Mouse (Mus musculus) erythroblast, embryonic 14.5 days (primary cell): Measurements from ENCODE around the gene Slc35f2. TPM values are rescaled to one million over a fixed set of nuclear protein-coding genes. Genes with fewer than 3 reads are reported as not detected.

ENCODE experiments used
- H3K27me3 ChIP-seq: 2 replicates; pipeline ENCODE4 v1.6.1; 2012; ENCODE audit warnings: inconsistent platforms; ENCODE audit not compliant: control insufficient read depth
- H3K36me3 ChIP-seq: 2 replicates; pipeline ENCODE4 v1.6.1; 2012; ENCODE audit warnings: mild to moderate bottlenecking, inconsistent platforms; ENCODE audit not compliant: control insufficient read depth
- H3K4me1 ChIP-seq: 2 replicates; pipeline ENCODE4 v1.6.1; 2012; ENCODE audit warnings: inconsistent platforms; ENCODE audit not compliant: control insufficient read depth
- H3K4me3 ChIP-seq: replicated peaks from 2 replicates; pipeline ENCODE3; 2012; ENCODE audit warnings: moderate library complexity, mild to moderate bottlenecking, inconsistent platforms
- H3K9me3 ChIP-seq: 2 replicates; pipeline ENCODE4 v1.6.1; 2012; ENCODE audit warnings: low read length, inconsistent platforms, mixed read lengths; ENCODE audit not compliant: control insufficient read depth
- GATA1 ChIP-seq: IDR thresholded peaks from 2 replicates; pipeline ENCODE4 v1.6.1; 2012; ENCODE audit warnings: low read length, inconsistent platforms, mixed read lengths
- TAL1 ChIP-seq: IDR thresholded peaks from 3 replicates; pipeline ENCODE4 v1.6.1; 2012; ENCODE audit warnings: low read length, inconsistent platforms, mixed read lengths
- polyA plus RNA-seq: library from polyadenylated mRNA; stranded (reverse); fragments of >175 nt; gene quantifications from 2 replicates; pipeline ENCODE4 v1.2.3, GENCODE M21; 2012

Slc35f2 gene
- not detected in 2 replicates for polyA plus RNA-seq

DNA sequence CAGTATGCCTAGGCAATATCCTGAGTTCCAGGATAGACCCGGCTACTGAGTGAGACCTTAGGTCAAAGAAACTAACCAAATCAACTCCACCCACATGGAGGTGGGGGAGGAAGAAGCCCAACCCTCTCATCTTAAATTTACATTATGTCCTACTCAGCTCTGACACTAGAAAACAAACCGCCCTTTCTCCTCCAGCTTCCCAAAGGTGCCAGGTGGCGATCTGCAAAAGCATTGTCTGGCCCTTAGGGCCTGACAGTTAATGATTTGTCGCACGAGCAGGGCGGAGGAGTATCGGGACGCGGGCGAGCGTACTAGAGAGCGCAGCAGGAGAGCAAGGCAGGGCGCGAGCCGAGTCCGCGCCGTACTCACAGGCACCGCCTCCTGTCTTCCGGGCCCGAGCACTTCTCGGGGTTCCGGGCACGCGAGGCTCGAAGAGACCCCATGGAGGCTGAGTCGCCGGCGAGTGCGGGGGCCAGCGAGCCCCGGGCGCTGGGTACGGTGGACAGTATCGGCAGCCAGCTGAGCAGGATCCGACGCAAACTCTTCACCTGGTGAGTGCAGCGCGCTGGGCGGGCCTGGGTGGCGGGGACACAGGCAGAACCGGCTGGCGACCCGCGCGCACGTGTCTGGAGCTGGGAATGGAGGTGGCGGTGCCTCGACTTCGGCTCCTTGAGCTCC lies at the start of gene Slc35f2:
TSS of gene Slc35f2 (plus strand) at position 195 of the 678 bp plus-strand sequence.
- Histone ChIP-seq H3K4me1 (no peaks in the 10 kb centered on the region; the same call in 1 of the 2 replicates), H3K27me3 (peaks cover 28% of the 10 kb centered on the region), H3K36me3 (no peaks in the 10 kb centered on the region), H3K9me3 (peaks cover 4% of the 10 kb centered on the region), H3K4me3 (peak within 1 kb of the TSS; percentile 39)
- TF ChIP-seq TAL1: no peak
- no peak for TF ChIP-seq GATA1

DNA sequence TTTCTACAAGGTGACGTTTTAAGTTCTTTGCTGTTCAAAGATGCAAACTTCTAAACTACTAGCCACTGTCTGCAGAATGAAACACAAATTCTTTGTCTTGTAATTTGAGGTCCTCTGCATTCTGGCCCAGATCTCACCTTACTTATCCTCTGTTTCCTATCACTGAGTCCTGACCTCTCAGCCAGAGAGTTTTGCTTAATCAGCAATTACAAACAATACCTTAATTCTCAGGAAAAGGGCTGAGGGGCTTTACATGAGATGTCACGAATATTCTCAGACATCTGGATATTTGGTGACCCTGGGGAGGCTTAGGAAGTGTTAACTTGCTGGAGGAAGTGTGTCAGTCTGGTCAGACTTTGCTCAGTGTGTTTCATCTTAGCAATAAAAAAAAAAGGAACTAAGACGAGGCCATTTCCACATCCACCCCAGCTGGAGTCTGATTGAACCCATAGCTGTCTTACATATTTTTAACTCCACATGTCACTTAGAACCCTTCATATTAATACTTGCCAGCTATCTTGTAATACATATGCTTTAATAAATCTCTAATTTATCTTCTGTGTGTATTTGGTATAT lies 30.4 kb upstream of the Slc35f2 start:
- TF ChIP-seq TAL1: no peak
- no peak for TF ChIP-seq GATA1
- H3K9me3 ChIP-seq: no peaks in the 10 kb centered on the region
- H3K4me1 ChIP-seq: no peaks in the 10 kb centered on the region
- H3K27me3 ChIP-seq: no peaks in the 10 kb centered on the region
- no peaks in the 10 kb centered on the region for H3K36me3 ChIP-seq
- H3K4me3 ChIP-seq: no peak overlapping the region

DNA sequence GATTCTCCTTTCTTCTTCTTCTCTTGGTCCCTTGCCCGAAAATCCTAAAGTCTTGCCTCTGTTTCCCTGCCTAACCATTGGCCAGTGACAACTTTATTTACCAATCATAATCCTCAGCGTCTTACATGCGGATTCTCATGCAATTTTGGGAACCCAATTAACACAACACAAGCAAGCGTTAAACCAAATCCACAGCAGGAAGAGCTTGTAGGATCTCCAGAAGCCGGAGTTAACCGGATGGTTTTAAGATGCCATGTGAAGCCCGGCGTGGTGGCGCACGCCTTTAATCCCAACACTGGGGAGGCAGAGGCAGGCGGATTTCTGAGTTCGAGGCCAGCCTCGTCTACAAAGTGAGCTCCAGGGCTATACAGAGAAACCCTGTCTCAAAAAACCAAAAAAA lies 20.9 kb upstream of the Slc35f2 start:
- H3K9me3 ChIP-seq: peaks cover 2% of the 10 kb centered on the region; the same call in 1 of the 2 replicates
- TF ChIP-seq GATA1 (no peak), TAL1 (no peak)
- H3K4me1 ChIP-seq: no peaks in the 10 kb centered on the region
- no peaks in the 10 kb centered on the region for H3K36me3 ChIP-seq
- H3K4me3 ChIP-seq: no peak overlapping the region
- H3K27me3 ChIP-seq: peaks cover under 1% of the 10 kb centered on the region; the same call in 1 of the 2 replicates

DNA sequence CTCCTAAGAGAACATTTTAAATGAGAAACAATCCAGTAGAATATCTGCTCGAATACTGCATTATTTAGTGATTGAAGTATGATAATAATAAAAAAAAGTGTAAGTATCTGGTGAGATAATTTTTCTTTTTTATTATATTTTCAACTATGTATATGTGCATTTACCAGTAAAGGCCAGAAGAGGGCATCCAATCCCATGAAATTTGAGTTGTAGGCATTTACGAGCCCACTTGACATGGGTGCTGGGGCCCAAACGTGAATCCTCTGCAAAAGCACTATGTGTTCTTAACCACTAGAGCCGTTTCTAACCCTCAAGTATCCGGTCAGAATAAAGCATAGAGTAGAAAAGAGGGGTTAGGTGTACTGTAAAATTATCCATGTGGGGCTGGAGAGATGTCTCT lies 20.4 kb upstream of the Slc35f2 start:
- TF ChIP-seq GATA1 (no peak), TAL1 (no peak)
- H3K27me3 ChIP-seq: peaks cover 2% of the 10 kb centered on the region; the same call in 1 of the 2 replicates
- H3K4me3 ChIP-seq: no peak overlapping the region

DNA sequence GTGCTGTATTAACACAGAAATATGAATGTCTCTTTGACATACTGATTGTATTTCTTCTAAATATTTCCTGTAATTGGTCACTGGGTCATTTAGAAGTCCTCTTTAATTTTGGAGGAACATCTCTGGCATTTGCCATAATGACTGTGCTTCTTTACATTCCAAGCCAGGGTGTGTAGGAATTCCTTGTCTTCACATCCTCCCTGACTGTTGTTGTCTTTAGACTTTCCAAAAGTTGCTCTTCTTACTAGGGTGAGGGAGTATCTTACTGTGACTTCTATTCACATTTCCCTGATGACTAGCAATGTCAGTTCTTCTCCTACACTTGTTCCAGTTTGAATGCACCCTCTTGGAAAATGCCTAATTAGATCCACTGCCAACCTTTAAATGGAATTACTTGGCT lies 16.5 kb upstream of the Slc35f2 start:
- H3K36me3 ChIP-seq: no peaks in the 10 kb centered on the region
- no peaks in the 10 kb centered on the region for H3K4me1 ChIP-seq
- H3K4me3 ChIP-seq: no peak overlapping the region
- H3K27me3 ChIP-seq: peaks cover 2% of the 10 kb centered on the region; the same call in 1 of the 2 replicates
- no peaks in the 10 kb centered on the region for H3K9me3 ChIP-seq
- no peak for TF ChIP-seq GATA1
- TF ChIP-seq TAL1: no peak

More for the DNA sequence above, 20.4 kb upstream of the Slc35f2 start:
- Histone ChIP-seq H3K9me3 (peaks cover 2% of the 10 kb centered on the region; the same call in 1 of the 2 replicates), H3K4me1 (no peaks in the 10 kb centered on the region), H3K36me3 (no peaks in the 10 kb centered on the region)

DNA sequence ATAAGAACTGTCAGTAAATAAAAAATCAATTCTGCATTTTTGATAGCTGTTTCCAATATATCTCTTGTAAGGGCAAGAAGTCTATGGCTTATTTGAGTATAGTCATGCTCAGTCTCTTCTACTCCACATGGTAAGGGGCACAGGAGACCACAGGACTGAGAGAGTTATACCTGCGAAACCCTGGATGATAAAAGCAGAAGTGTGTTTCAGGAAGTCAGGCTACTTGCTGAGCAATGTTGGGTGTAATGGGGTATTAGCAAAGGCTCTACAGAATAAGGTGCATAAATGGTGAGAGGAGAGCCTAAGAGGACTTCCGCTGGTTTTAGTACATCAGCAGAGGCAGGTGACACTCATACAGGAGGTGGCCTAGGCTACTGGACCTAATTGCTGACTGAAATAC lies 13.2 kb upstream of the Slc35f2 start:
- no peaks in the 10 kb centered on the region for H3K4me1 ChIP-seq
- peaks cover 2% of the 10 kb centered on the region; the same call in 1 of the 2 replicates for H3K27me3 ChIP-seq
- no peak overlapping the region for H3K4me3 ChIP-seq
- H3K36me3 ChIP-seq: no peaks in the 10 kb centered on the region
- H3K9me3 ChIP-seq: no peaks in the 10 kb centered on the region
- TF ChIP-seq GATA1 (no peak), TAL1 (no peak)

DNA sequence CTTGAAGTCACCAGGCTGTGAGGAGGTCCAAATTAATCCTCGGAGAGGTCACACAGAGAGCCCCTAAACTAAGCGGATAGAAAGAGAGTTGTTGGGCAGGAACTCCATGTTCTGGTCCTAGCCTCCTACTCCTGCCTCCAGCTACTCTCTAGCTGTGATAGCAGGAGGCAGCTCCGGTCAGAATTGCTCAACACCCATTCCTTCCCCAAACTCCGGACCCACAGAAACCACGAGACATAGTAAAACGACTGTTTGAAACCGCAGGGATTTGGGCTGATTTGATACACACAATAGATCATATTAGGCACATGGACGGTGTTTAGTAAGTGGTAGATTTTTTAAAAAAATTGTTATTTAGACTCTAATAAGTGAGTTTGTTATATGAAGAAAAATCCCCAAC lies 6.6 kb upstream of the Slc35f2 start:
- Histone ChIP-seq H3K4me3 (no peak overlapping the region), H3K27me3 (no peaks in the 10 kb centered on the region), H3K36me3 (no peaks in the 10 kb centered on the region), H3K9me3 (peaks cover 4% of the 10 kb centered on the region), H3K4me1 (no peaks in the 10 kb centered on the region)
- no peak for TF ChIP-seq GATA1
- no peak for TF ChIP-seq TAL1

DNA sequence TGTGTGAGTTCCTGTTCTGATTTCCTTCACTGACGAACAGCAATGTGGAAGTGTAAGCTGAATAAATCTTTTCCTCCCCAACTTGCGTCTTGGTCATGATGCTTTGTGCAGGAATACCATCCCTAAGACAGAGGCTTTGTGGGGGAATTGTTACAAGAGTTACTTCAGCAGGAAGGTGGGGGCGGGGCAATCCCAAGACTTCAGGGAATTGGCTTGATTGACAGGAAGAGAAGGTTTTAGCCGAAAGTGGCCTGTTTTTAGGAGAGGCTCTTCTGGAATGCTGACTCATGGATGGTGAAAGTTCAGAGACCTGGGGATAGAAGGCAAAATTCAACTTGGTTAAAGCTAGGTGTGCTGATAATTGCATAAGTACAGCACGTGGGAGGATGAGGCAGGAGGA lies 2.9 kb upstream of the Slc35f2 start:
- TF ChIP-seq TAL1 (no peak), GATA1 (no peak)
- Histone ChIP-seq H3K9me3 (peaks cover 4% of the 10 kb centered on the region), H3K27me3 (peaks cover 28% of the 10 kb centered on the region), H3K4me3 (no peak overlapping the region), H3K4me1 (no peaks in the 10 kb centered on the region; the same call in 1 of the 2 replicates), H3K36me3 (no peaks in the 10 kb centered on the region)

DNA sequence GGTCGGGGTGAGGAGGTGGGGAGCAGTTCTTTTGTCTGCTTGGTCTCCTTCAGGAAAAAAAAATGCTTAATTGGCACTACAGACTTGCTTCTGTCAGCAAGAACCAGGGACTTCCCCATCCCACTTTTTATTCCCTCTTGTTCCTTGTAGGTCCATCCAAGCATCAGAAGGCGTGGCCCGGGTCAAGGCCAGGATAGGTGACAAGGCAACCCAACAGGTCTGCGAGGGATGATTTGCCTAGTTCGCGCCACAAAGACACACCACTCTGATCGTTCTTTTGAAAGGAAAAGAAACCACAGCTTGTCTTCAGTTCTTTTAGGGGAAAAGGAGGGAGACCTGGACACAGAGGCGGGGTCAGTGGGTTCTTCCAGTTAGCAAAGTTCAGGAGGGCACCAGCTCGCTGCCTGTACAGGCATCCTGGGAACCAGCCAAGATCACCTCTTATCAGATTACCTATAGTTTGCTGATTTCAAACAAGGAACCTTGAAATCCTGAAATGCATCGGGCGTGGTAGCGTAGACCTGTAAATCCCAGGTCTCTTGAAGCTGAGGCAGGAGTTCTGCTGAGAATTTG lies 481 bp upstream of the Slc35f2 start:
- Histone ChIP-seq H3K36me3 (no peaks in the 10 kb centered on the region), H3K9me3 (peaks cover 4% of the 10 kb centered on the region), H3K4me3 (no peak overlapping the region), H3K27me3 (peaks cover 28% of the 10 kb centered on the region), H3K4me1 (no peaks in the 10 kb centered on the region; the same call in 1 of the 2 replicates)
- TF ChIP-seq GATA1: no peak
- no peak for TF ChIP-seq TAL1
